Mouse (Mus musculus) ES-E14 (cell line): ENCODE data around the gene Mc3r. TPM values are rescaled to one million over a fixed set of nuclear protein-coding genes. Genes with fewer than 3 reads are reported as not detected.

Source experiments
- DNase-seq: peaks from one replicate; pipeline ENCODE4 v3.0.0-alpha.2; 2013; ENCODE audit warnings: low read depth, low spot score
- H3K27ac ChIP-seq: 2 replicates; pipeline ENCODE4 v1.5.1; 2012; ENCODE audit warnings: low read depth, mild to moderate bottlenecking, low read length, moderate library complexity, mixed read lengths; ENCODE audit not compliant: poor library complexity, insufficient read depth, severe bottlenecking
- H3K36me3 ChIP-seq: 2 replicates; pipeline ENCODE4 v1.6.1; 2012; ENCODE audit warnings: mild to moderate bottlenecking, low read length, moderate library complexity, mixed read lengths; ENCODE audit not compliant: control insufficient read depth, poor library complexity, insufficient read depth, severe bottlenecking
- H3K4me1 ChIP-seq, 2 experiments: fragments of 150-350 bp in 1 of 2; sonication (generic) in 1 of 2; 2 replicates each; pipeline ENCODE4 v1.6.1; 2012; ENCODE audit warnings: low read length in 2 of 2, mild to moderate bottlenecking in 1 of 2, mixed read lengths in 1 of 2; ENCODE audit not compliant: control insufficient read depth in 2 of 2, insufficient read depth in 2 of 2, poor library complexity in 1 of 2
- H3K4me3 ChIP-seq, 2 experiments: fragments of 150-350 bp in 1 of 2; sonication (generic) in 1 of 2; 2 replicates each; pipeline ENCODE4 v1.5.1; 2012; ENCODE audit warnings: low read length in 2 of 2, low read depth in 1 of 2, mild to moderate bottlenecking in 1 of 2, mixed read lengths in 1 of 2; ENCODE audit not compliant: insufficient read depth in 1 of 2, poor library complexity in 1 of 2, severe bottlenecking in 1 of 2
- H3K9ac ChIP-seq: 2 replicates; pipeline ENCODE4 v1.6.1; 2012; ENCODE audit warnings: low read depth, mild to moderate bottlenecking, low read length, mixed read lengths; ENCODE audit not compliant: poor library complexity, insufficient read depth, severe bottlenecking
- H3K9me3 ChIP-seq: fragments of 150-350 bp; sonication (generic); 2 replicates; pipeline ENCODE4 v1.6.1; 2012; ENCODE audit warnings: low read depth, mild to moderate bottlenecking, low read length; ENCODE audit not compliant: control insufficient read depth, insufficient read depth
- CHD2 ChIP-seq: IDR thresholded peaks from 2 replicates; pipeline ENCODE4 v1.6.1; 2014; ENCODE audit warnings: mild to moderate bottlenecking, low read depth, low read length, inconsistent platforms
- HCFC1 ChIP-seq: IDR thresholded peaks from 2 replicates; pipeline ENCODE4 v1.6.1; 2012; ENCODE audit warnings: low read length, inconsistent platforms, borderline replicate concordance; ENCODE audit not compliant: insufficient read depth
- MAFK ChIP-seq: IDR thresholded peaks from 2 replicates; pipeline ENCODE4 v1.6.1; 2014; ENCODE audit warnings: mild to moderate bottlenecking, low read depth, low read length, inconsistent platforms; ENCODE audit not compliant: insufficient read depth
- ZC3H11A ChIP-seq: IDR thresholded peaks from 2 replicates; pipeline ENCODE4 v1.6.1; 2012; ENCODE audit warnings: low read depth, mild to moderate bottlenecking, inconsistent platforms, low read length, borderline replicate concordance
- ZNF384 ChIP-seq: IDR thresholded peaks from 2 replicates; pipeline ENCODE4 v1.6.1; 2012; ENCODE audit warnings: low read depth, low read length, inconsistent platforms
- in situ Hi-C, 2 experiments: fragments of 600-800 bp; cut with MboI; formaldehyde crosslinking; loops; one replicate each; pipeline ENCODE4 v1.15.1; 2025; ENCODE audit warnings: low sequenced_read_pairs in 2 of 2, inconsistent platforms in 1 of 2; ENCODE audit not compliant: unreplicated experiment in 2 of 2
- total RNA-seq: library from RNA; depleted of rRNA; stranded (reverse); fragments of 300-350 nt; gene quantifications from 2 replicates; pipeline ENCODE4 v1.2.3, GENCODE M21; 2012

Mc3r gene
- total RNA-seq, 1 experiment: not detected

DNA sequence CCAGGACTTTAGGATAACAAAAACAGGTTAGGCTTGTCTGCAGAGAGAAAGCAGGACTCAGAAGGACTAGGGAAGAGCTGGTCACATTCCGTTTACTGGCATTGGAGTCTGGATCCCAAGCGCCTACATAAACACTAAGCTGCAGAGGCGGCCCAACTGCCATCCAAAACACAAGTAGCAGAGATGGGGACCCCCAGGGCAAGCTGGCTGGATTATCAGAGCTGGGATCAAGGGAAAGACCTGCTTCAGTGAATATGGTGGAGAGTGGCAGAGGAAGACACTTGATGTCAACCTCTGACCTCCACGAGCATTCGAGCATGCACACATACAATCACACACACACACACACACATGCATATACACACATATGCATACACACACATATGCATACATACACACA lies 34.0 kb upstream of the Mc3r start:
- Histone ChIP-seq H3K4me3 (no peak overlapping the region), H3K4me1 (peaks cover 0 to 4% of the 10 kb centered on the region in 2 experiments; a peak in 1 of 4 replicates), H3K36me3 (no peaks in the 10 kb centered on the region), H3K9me3 (no peaks in the 10 kb centered on the region), H3K27ac (no peak overlapping the region), H3K9ac (no peak overlapping the region)
- DNase-seq: no peak
- in situ Hi-C loops: loop anchor here in 1 of 2 experiments (25.0 kb wide), 1 partner anchor 1302 kb away; no protein-coding TSS in a partner anchor
- no peak for TF ChIP-seq ZC3H11A
- no peak for TF ChIP-seq HCFC1
- no peak for TF ChIP-seq CHD2
- no peak for TF ChIP-seq MAFK
- no peak for TF ChIP-seq ZNF384

DNA sequence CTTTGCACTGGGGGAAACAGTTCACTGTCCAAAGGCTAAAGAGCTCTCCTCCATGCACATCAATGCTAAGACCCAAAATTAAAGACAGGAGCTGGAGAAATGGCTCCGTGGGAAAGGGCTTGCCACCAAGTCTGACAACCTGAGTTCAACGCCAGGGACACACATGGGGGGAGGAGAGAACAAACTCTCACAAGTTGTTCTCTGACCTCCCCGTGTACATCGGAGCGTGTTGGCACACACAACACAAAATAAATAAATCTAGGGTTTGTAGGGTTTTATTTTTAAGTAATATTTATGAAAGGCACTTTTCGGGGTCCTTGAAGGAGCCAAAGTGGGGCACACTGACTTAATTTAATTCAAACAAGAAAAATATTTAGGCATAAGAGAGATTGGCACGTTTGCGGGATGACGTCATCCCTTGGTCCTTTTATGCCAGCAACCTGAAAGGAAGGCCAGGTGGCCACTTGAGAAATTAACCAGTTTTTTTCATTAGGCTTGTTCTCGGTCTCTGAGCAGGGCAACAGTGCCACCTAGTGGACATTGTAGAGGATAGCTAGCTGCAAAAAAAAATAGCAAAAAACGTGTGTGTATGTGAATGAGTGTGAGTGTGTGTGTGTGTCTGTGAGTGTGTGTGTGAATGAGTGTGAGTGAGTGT lies 32.7 kb upstream of the Mc3r start:
- peak; percentile 70 for DNase-seq
- TF ChIP-seq ZNF384: peak; percentile 97
- TF ChIP-seq HCFC1: no peak
- TF ChIP-seq CHD2: no peak
- TF ChIP-seq ZC3H11A: peak; percentile 84
- no peak for TF ChIP-seq MAFK
- Histone ChIP-seq H3K4me3 (no peak overlapping the region), H3K9ac (no peak overlapping the region), H3K9me3 (no peaks in the 10 kb centered on the region), H3K4me1 (peaks cover 0 to 4% of the 10 kb centered on the region in 2 experiments; a peak in 1 of 4 replicates), H3K27ac (no peak overlapping the region), H3K36me3 (no peaks in the 10 kb centered on the region)
- in situ Hi-C loops: loop anchor here in 1 of 2 experiments (25.0 kb wide), 1 partner anchor 1303 kb away; no protein-coding TSS in a partner anchor

DNA sequence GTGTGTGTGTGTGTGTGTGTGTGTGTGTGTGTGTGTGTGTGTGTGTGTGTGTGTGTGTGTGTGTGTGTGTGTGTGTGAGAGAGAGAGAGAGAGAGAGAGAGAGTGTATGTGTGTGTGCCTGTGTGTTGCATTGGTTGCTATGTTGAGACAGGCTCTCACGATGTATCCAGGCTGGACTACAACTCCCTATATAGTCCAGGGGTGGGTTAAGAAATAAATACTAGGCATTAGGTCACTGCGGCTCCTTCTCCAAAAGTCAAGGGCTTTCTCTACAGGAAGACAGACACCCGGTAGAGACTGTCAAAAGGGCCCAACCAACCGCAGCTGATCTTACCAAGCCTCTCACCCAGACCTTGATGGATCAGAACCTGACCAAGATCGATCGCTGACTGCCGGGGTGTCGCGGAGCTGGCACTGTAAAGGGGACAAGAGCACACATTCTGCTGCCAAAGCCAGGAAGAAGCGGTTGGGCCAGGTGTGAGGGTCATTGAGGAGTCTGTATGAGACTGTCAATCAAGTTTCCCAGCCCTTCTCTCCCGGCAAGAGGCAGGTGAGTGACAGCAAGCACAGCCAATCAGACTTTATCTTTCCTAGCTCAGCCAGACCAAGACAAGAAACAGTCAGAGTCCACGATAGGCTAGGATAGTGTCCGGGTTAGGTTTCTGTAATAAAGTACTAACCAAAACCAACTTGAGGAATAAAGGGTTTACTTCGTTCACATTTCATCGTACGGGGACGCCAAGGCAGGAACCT lies 32.0 kb upstream of the Mc3r start:
- Histone ChIP-seq H3K4me3 (0 out of 4 replicates have a peak overlapping the region, but pooled peaks of 1 of the 2 experiments have one; percentile 2), H3K9me3 (no peaks in the 10 kb centered on the region), H3K9ac (no peak overlapping the region), H3K36me3 (no peaks in the 10 kb centered on the region), H3K27ac (no peak overlapping the region), H3K4me1 (peaks cover 0 to 4% of the 10 kb centered on the region in 2 experiments; a peak in 1 of 4 replicates)
- no peak for DNase-seq
- TF ChIP-seq ZC3H11A (no peak), ZNF384 (no peak), MAFK (no peak), HCFC1 (no peak), CHD2 (no peak)
- in situ Hi-C loops: loop anchor here in 1 of 2 experiments (25.0 kb wide), 1 partner anchor 1304 kb away; no protein-coding TSS in a partner anchor

DNA sequence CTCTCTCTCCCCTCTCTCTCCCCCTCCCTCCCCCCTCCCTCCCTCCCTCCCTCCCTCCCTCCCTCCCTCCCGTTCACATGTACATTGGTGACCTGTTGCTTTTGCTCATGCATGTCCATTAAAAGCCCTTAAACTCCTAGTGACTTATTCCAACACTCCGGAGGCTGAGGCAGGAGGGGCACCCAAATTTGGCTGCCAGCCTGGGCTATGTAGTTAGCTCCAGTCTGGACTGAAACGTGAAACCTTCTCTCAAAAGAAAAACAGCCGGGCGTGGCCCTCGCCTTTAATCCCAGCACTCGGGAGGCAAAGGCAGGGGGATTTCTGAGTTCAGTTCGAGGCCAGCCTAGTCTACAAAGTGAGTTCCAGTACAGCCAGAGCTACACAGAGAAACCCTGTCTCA lies 30.4 kb upstream of the Mc3r start:
- no peak for DNase-seq
- Histone ChIP-seq H3K9me3 (no peaks in the 10 kb centered on the region), H3K36me3 (no peaks in the 10 kb centered on the region), H3K27ac (no peak overlapping the region), H3K4me3 (no peak overlapping the region), H3K4me1 (peaks cover 0 to 4% of the 10 kb centered on the region in 2 experiments; a peak in 1 of 4 replicates), H3K9ac (no peak overlapping the region)
- in situ Hi-C loops: loop anchor here in 1 of 2 experiments (25.0 kb wide), 1 partner anchor 1306 kb away; no protein-coding TSS in a partner anchor
- TF ChIP-seq ZNF384 (no peak), CHD2 (no peak), MAFK (no peak), HCFC1 (no peak), ZC3H11A (no peak)
